Mouse (Mus musculus): ENCODE results near the gene Thbs2.

Gene Thbs2

DNA sequence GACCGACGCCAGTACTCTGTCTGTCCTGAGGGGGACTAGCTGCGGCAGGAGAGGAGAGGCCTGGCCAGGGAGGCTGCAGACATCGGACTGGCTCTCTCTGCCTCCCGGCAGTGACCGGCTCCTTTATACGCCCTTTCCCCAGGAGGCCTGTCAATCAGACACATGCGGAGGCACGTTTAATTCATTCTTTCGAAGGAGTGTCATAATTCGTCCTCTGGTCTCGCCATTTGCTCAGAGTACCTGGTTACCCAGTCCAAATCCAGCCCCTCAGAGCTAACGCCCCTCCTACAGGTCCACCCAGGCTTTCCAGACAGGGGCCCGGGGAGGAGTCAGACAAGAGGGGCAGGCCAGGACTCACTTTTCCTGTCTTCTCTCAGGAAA lies at the start of gene Thbs2:
Thbs2 (minus strand) TSS at position 242 of the 381 bp plus-strand sequence.
- DNase-seq: peak; percentile 56 to 74

DNA sequence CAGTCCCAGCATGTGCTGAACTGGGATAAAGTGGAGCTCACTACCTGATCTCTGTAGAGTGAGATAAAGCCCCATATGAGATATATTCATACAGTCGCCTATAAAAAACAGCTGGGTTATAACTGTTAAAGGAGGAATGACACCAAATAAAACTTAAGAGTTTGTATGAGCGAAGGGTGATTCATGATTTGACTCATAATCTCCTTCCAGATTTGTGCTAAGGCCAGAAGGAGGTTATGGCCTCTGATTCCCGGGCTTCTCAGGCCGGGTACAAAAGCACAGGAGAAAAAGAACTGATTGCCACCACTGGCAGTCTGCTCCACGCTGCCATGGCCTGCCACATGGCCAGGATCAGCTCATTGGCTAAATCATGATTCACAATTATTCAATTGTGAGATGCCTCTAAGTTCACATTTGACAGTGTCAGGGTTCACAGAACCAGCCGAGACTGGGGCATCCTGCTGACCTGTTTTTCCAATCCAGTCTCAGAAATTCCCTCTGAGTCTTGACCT lies 41.5 kb upstream of the Thbs2 start:
- no peak for DNase-seq

DNA sequence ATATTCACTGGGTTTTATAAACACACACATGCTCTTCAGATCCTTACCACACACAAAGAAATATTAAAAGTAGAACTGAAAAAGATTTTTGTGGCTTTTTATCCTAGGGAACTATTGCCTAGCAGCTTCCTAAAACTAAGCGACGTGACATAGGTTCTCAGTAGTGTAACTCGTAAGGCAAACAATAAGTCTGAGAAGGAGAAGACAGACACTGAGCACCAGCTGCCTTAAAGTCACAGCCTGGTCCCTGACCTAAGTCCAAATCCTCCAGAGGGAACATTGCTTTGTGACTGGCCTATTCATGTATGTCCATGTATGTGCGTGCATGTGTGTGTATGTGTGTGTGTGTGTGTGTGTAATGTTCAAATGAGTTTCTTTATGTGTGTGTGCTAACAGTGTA lies 40.3 kb upstream of the Thbs2 start:
- DNase-seq: no peak

DNA sequence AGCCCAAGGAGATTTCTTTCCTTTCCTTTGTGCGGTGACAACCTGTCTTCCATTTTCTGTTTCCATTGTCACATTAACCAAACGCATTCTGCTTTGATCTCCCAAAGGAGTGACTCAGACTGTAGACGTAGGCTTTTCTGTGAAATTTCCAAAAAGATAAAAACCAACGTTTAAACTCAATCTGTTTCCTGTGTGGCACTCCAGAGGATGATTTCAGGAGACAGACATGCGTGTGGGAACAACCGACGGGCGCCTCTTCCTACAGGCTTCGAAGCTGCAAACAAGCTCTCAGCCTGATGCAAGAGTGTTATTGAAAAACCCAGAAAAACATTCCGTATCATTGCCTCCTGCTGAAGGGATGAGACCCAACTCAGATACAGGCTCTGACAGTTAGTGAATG lies 39.9 kb upstream of the Thbs2 start:
- no peak for DNase-seq

DNA sequence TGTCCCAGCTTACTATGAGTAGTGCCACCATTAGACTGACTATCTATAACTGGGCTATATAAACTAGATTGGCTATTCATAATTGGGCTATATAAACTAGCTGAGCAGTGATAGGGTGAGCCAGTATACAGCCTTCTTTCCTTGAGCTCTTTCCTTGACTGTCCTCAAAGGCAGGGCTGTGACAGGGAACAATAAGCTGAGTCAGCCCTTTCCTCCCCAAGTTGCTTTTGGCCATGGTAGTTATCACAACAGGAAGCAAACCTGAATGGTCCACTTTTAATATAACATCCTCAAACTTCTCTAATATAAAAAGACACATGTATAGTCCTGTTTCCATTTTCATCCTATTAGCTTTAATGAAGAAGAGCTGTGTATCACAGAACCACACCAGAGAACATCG lies 39.0 kb upstream of the Thbs2 start:
- no peak for DNase-seq

DNA sequence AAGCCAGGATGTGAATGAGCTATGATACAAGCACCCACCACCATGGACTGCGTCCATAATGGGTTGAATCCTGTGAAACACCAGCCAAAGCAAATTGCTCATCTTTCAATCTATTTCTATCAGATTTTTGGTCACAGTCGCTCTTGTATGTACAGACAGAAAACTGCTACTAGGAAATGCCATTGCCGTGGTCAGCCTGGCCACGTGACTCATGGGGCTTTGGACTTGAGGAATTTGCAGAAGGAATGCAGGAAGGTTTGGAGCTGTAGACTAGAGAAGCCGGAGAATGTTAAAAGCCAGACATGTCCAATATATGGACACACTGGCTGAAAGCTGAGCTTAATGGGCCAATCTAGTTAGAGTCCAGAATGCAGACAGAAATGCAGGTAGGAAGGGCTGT lies 36.6 kb upstream of the Thbs2 start:
- no peak for DNase-seq

DNA sequence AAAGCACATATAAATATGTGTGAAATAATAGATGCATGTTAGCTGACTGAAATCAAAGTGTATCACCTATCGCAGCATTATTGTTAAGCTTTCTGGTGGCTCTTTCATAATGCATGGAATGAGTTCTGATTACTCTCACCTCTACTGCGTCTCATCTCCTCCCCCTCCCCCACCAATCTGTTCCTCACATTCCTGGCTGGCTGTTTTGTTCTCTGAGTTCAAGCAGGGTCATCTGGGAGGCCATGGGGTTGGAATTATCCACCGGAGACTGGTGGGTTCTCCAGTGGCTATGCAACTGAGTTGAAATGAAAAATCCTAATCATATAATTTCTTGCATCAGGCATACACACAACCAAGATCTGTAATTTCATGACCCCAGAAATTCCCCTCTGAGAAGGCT lies 33.4 kb upstream of the Thbs2 start:
- DNase-seq: no peak

DNA sequence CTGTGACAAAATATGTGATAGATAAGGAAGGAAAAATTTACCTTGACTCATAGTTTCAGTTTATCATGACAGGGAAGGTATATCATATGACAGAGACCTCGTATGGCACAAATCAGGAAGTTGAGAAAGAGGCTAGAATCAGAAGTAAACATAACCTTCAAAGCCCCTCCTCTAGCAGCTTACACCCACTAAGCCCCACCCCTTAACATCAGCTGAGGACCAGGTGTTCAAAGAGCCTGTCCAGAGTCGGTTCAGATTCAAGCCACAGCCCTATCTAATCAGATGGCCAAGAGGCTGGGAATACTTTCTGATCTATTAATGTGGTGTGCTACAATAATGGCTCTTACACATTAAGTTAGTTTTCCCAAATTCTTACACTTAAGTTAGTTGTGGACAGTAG lies 30.8 kb upstream of the Thbs2 start:
- DNase-seq: no peak

DNA sequence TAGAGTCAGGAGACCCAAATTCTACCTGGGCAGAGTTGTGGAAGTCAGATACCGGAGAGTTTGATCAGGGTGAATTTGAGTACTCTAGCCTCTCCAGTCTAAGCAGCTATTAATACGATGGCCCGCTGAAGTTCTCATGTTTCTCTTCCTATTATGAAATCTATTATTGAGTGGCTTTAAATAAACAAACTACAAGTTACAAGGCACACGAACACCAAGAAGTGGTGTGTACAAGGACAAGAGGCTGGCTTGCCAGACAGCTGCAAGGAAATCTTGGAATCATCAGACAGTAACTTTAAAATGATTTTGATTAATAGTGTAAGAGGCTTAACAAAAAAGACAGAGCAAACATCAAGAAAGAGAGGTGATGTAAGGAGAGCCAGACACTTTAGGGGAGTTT lies 27.3 kb upstream of the Thbs2 start:
- DNase-seq: no peak

DNA sequence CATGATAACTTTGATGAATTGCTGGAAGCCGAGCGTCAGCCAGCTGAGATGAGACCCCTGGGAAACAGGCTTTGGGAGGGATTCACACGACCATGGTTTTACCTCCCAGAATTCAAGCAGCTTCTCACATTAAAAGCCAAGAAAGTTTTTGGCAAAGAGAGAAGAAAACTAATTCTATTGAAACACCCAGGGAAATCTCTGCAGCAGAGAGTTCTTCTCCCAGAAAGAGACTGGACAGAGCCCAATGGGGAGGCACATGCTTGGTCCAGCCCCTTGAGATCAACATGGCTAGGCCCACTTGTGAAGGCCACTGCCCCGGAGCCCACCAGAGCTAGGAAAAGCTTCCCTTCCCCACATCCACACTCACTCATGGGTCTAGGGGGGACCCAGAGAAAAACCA lies 26.9 kb upstream of the Thbs2 start:
- DNase-seq: no peak

DNA sequence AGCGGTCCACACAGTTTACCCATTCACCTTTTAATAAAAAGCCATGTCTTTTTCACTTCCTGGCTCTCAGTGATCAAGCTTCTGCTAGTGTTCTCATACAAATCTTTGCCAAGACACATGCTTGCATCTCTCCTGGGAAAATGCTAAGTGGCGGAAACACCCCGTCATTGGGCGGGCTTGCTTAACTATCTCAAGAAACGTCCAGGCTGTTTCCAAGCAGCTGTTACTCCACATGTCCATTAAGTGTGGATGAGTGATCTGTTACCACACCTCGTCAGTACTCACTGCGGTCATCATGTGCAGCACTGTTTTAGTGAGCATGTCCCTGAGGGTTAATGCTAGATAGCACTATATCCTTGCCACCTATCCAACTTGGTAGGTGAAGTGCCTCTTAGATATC lies 26.2 kb upstream of the Thbs2 start:
- peak; percentile 42 to 55 for DNase-seq

DNA sequence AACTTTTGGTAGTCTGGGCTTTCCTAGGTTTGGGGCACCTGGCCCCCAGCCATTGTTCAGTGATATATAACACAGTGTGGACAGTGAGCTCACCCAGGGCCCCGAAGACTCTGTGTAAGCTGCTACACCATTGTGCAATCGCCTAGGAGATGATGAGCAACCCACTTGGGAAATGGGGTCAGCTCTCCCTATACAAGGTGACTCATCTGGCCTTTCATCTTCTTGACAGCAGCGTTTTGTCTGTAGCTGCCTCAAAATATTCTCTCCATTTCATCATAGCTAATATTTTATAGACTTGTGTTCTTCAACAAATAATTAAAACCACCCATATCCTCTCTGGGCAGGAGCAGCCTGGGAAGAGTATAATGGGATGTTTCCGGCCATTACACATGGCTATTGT lies 24.8 kb upstream of the Thbs2 start:
- no peak for DNase-seq

DNA sequence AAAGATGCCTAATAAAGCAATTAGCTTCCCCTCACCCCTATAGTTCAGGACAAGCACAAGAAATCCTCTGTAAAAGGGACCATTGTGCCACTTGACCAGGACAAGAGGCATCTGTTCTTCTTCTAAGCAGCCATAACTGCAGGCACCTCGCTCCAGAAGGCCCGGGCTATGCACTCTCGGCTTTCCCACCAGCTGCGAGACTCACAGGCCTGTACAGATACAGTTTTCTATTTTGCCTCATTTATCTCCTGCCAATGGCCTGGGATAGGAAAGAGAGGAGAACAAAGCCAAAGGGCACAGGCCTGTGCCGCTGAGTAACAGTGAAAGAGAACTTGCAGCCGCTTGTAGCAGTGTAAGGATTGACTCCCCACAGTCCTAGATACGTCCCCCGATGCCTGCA lies 20.7 kb upstream of the Thbs2 start:
- no peak for DNase-seq

DNA sequence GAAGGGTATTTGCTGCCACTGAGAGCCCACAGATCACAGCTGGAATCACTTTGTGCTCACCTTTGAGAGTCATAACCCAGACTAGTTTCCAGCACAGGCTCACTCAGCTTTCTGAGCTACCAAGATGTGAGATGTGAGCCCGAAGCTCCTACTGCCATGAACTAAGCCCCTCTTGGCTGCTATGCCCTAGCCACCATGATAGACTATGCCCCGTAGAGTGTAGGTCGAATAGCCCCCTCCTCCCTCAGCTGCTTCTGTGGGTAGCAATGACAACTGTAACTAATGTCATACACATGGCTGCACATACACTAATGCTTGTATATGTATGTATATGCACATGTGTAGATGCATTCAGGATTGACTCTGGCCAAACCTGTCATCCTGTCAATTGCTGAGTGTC lies 20.3 kb upstream of the Thbs2 start:
- no peak for DNase-seq

DNA sequence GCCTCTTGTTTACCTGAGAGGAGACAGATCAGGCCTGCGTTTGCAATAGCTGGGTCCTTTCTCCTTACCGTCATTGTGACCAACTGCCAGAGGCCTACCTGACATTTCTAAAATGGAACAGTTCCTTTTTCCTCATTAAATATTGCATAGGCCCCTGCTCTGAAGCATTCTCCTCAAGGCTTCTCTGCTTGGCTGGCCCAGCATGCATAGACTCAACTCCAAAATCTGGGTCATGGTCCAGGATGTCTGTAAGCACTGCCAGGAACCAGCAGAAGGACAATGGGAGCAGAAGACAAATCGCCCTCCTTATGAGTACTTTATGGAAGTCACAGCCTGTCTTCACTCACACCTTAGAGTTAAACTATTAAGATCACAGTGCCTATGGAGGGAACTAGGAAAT lies 17.7 kb upstream of the Thbs2 start:
- DNase-seq: no peak

DNA sequence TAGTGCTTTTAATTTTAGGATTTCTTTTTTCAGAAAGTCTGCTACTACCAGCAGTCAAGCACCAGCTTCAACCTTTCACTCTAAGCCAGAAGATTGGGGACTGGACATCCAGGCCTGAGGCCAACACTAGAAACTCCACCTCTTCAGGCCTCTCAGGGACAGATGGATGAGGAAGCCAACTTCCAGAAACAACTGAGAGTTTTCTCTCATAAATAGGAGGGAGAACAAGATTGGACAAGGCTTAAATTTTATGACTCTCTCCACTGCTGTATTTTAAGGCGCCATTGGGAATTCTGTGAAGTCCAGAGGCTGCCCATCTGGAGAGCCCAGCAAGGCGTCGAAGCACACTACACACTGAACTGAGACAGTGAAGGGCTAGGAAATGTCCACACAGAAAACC lies 17.0 kb upstream of the Thbs2 start:
- DNase-seq: no peak

DNA sequence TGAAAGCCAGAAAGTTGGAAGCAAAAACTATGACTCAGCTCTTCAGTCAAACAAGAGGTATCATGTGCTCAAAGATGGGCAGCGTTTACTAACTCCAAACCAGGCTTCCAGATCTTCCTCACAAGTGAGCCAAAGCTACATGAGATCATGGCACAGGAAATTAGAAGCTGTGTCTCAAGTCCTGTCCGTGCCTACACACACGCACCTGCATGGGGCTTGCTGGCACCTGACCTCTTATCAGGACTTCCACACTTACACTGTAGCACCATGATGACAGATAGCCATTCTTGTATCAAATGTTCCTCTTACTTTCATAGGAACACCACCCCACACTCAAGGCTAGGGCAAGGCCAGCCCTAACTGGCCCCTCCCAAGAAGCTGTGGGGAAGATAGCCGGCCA lies 12.0 kb upstream of the Thbs2 start:
- no peak for DNase-seq

DNA sequence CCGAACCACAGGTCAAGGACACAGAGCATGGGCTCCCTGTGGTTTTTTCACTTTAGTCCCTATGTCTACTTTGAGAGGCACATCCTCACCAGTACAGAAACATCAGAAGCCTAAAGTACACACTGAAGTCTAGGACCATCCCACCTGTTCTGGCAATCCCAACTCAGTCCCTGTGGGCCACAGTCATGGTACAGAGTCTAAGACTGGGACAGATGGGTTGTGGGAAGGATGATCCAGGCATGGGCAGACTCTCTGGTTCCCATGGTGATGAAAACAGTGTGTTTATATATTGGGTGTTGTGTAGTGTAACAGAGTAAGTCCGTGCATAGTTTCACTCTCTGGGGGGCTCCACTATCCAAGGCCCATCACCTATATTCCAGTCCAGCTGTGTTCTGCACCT lies 11.4 kb upstream of the Thbs2 start:
- DNase-seq: no peak

DNA sequence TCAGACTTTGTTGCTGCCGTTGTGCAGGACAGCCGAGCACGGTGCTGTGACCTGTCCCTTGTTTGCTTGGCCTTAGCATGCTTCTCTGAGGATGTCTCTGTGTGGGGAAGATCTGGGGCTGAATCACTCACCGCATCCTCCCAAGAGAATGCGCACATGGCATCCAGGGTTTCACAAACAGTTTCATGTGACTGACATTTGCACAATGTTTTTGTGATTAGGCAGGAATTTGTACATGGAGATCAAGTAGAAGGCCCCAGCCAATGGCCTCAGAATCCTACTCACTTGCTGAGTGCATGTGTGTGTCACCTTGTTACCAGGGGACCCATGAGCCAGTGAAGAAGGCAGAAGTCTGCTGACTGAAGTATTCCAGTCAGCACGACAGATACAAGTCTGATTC lies 9.7 kb upstream of the Thbs2 start:
- DNase-seq: peak in 1 of 2 experiments; percentile 14

DNA sequence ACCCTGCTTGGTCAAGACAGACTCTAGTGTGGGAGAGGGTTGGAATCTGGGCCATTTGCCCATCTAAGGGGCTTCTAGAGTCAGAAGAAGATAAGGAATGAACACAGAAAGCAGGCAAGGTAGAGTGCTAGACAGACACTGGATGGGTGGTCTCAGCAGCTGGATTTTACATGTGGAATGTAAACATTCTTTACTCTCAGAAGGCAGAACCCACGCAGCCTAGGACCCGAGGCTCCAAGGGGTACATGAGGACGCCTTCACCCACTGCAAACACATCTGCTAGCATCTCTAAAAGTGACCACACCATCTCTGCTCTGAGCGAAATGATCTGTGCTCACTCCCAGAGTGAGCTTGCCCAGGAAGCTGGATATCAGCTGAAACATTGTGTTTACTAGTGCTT lies 9.2 kb upstream of the Thbs2 start:
- DNase-seq: peak in 1 of 2 experiments; percentile 24

DNA sequence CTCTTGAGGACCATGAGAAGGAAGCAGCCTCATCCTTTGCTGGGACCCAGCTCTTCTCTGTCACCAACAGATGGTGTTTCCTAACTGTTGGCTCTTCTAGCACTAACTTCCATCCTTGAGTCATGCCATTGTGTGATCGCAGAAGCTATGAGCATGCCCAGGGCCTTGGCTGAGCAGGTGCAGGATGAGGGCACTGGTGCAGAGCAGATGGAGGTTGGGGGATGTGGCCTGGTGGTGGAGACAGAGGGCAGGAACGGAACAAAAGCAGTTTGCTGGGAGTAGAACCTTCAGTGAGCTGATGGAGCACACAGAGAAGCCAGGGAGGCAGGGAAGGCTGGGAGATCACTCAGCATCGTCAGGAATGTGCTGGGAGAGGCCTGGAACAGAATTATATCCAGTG lies 8.7 kb upstream of the Thbs2 start:
- peak in 1 of 2 experiments; percentile 20 for DNase-seq

DNA sequence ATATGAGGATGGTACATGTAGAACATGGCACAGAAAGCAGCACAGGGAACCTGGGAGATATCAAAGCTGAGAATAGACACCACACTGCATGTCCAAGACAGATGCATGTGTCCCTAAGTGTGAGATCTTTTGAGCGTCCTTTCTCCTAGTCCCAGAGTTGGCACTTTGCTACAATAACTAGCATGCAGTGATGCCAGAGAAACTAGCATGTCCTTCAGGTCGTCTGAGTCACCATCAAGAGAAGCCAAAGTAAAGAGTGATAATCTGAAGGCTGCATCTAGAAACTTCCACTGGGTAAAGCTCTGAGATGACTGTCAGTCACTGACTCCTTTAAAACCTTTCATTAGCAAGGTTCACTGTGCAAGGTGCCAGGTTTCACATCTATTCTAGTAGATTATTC lies 7.9 kb upstream of the Thbs2 start:
- DNase-seq: no peak

DNA sequence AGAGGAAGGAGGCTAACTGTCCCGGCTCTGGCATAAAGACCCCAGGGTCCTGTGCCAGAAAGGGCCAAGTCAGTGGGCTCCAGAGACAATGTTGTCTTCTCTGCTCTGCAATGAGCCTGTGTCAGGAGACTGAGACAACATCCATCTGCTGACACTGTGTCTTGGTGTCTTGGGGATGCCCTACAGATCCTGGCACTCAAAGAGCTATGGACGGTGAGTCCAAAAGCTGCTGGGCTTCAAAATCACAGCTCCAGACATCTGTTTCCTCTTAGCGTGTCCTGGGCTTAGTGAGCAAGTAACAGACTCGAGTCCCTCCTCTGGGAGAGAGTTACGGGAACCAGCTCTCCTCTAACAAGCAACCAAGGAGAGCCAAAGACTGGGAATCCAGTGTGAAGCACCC lies 6.2 kb upstream of the Thbs2 start:
- DNase-seq: peak in 1 of 2 experiments; percentile 23

DNA sequence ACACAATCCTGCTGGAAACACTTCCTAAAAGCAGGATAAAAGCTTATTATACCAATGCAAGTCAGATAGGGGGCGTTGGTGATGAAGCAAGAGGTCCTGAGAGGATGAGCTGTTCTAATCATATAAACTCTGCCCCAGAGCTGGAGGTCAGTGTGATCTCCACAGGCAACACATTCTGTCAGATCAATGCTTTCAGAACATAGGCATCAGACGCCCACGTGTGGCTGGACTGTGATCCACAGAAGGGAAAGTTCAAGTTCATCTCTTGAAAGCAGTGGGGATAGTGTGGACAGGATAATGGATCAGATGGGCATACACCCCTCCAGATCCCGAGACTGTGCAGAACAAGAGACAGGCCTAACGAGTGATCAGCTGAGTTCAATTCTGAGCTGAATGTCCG lies 4.2 kb upstream of the Thbs2 start:
- no peak for DNase-seq

DNA sequence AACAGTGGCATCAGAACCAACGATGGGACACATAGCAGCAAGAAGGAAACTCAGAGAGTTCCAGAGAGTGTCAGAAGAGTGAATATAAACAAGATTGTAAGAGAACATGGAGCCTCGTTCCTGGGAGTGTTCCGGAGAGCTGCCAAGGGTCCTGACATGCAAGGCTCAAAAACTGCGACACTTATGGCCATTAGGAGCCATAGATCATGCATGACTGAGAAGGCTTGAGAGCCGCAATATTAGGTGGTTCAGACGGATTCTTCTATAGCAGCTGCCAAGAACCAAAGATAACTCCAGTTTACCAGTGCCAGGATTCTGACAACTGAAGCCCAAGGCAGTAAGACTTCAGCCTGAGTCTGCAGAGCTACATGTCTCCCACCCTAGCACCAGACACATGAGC lies 3.1 kb upstream of the Thbs2 start:
- DNase-seq: no peak

DNA sequence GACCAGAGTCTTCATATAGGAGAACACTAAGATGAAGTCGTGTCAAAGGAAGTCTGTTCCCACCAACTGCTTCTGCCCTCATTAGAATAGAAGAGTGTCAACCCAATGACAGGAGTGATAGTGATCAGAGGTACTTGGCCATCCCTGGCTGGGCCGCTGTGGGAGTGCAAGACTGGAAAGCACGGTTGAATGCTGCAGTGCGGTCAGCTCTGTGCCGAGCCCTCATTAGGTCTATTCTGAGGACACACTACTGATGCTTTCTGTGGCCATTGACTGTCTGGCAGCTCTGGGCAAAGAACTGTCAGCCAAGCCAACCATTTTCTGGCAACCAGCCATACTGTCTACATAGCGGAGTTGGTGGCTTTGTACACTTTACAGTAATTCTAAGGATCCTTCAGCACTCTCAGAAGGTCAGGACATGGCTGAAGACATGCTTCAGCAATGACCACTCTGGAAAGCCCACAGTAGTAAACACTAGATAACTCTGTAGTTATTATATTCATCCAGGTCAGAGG lies 2.3 kb upstream of the Thbs2 start:
- no peak for DNase-seq

All from kidney, postnatal 25 days (tissue).